Mouse (Mus musculus) forebrain, embryonic 11.5 days (tissue): ENCODE measurements around the gene Sos2. TPM values are rescaled to one million over a fixed set of nuclear protein-coding genes. Genes with fewer than 3 reads are reported as not detected.

ENCODE experiments used
- ATAC-seq: fragments of 200-750 bp; cut with Nextera tagmentation; replicated peaks from 2 replicates; pipeline ENCODE4 v1.8.0; 2017; ENCODE audit warnings: moderate TSS enrichment; ENCODE audit not compliant: low FRiP score
- DNase-seq: peaks from one replicate; pipeline ENCODE4 v3.0.0-alpha.2; 2017; ENCODE audit warnings: low spot score
- H3K27ac ChIP-seq: fragments of 300-500 bp; sonication (generic); 2 replicates; pipeline ENCODE4 v1.5.1; 2014; ENCODE audit warnings: low read depth, low read length
- H3K27me3 ChIP-seq: fragments of 300-500 bp; sonication (generic); 2 replicates; pipeline ENCODE4 v1.6.1; 2014; ENCODE audit warnings: mild to moderate bottlenecking, low read length, mixed read lengths; ENCODE audit not compliant: control insufficient read depth, insufficient read depth
- H3K36me3 ChIP-seq: fragments of 300-500 bp; sonication (generic); 2 replicates; pipeline ENCODE4 v1.6.1; 2014; ENCODE audit warnings: mild to moderate bottlenecking, low read length, moderate library complexity, mixed read lengths; ENCODE audit not compliant: control insufficient read depth, insufficient read depth
- H3K4me1 ChIP-seq: fragments of 300-500 bp; sonication (generic); replicated peaks from 2 replicates; pipeline ENCODE4 v1.6.1; 2014; ENCODE audit warnings: low read length, mixed read lengths; ENCODE audit not compliant: control insufficient read depth, insufficient read depth
- H3K4me2 ChIP-seq: fragments of 300-500 bp; sonication (generic); 2 replicates; pipeline ENCODE4 v1.6.1; 2014; ENCODE audit warnings: low read depth, mild to moderate bottlenecking, low read length, moderate library complexity, mixed read lengths; ENCODE audit not compliant: severe bottlenecking
- H3K4me3 ChIP-seq: fragments of 300-500 bp; sonication (generic); 2 replicates; pipeline ENCODE4 v1.5.1; 2014; ENCODE audit warnings: low read depth, low read length
- H3K9ac ChIP-seq: fragments of 300-500 bp; sonication (generic); 2 replicates; pipeline ENCODE4 v1.6.1; 2014; ENCODE audit warnings: low read length
- H3K9me3 ChIP-seq: fragments of 300-500 bp; sonication (generic); 2 replicates; pipeline ENCODE4 v1.6.1; 2016; ENCODE audit warnings: low read length, mixed read lengths; ENCODE audit not compliant: control insufficient read depth
- WGBS: fragments of 180-500 bp; shearing (Covaris S2); extraction: QIAGEN DNeasy Blood & Tissue Kit; methylation state at CpG from one replicate; pipeline ENCODE4 v1.1.7; 2014; 5-methylcytosine and 5-hydroxymethylcytosine counted together
- polyA plus RNA-seq: library from polyadenylated mRNA; unstranded; fragments of >200 nt; fragmentation: Nextera tagmentation; extraction: Ambion mirVana; gene quantifications from 2 replicates; pipeline ENCODE4 v1.2.1, GENCODE M21; 2014

The Sos2 gene
- polyA plus RNA-seq, 1 experiment from 2014 or later = 13.3 TPM

DNA sequence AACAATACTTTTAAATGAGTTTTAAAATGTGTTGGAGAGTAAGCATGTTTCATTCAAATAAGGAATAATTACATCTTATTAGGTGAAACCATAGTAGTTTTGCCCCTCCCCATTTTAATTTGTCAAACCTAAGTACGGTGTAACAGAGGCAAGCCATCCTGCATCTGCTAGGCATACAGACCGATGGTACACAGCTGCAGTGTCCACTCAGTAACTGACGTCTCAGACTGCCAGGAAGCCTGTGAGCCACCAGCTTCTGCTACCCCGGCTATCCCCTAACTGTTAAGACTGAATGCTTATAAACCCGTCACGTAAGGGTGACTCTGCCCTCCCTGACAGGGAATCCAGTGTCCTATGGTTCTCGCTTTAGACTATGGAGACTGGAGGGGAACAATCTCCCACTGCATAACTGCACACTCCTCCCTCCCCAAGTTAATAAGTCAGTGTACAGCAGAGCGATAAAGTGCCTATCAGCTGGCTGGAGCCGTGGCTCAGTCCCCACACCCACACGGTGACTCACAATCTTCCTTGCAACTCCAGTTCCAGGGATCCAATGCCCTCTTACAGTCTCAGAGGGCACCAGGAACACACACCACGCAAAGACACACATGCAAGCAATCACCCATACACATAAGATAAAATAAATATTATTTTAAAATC lies 23.3 kb upstream of the Sos2 start:
- Histone ChIP-seq H3K4me3 (no peak overlapping the region), H3K36me3 (no peaks in the 10 kb centered on the region), H3K4me1 (no peaks in the 10 kb centered on the region), H3K9me3 (no peaks in the 10 kb centered on the region), H3K27ac (no peak overlapping the region), H3K4me2 (no peak overlapping the region), H3K27me3 (no peaks in the 10 kb centered on the region), H3K9ac (no peak overlapping the region)
- DNase-seq = no peak
- ATAC-seq = no peak
- WGBS = 93% methylated on average over 11 of the region's 11 CpGs

DNA sequence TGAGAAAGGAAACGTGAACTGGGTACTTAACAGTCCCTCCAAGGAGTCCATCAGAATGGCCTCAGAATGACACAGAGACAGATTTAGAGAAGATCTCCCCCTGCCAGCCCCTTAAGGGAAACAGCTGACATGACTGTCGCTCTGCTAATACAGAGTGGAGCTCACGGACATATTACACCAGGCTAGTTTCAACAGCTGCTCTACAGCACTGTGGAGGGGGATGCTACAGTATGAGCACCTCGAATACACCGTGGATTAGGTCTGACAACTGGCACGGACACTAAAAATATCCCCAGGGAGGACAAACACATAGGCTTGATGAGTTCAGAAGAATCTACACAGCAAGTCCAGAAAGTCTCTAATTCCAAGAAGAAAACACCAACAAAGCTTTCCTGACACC lies 16.7 kb upstream of the Sos2 start:
- 87% methylated on average over 6 of the region's 6 CpGs for WGBS
- H3K9me3 ChIP-seq = no peaks in the 10 kb centered on the region
- no peak overlapping the region for H3K9ac ChIP-seq
- DNase-seq (no peak), ATAC-seq (no peak)
- no peak overlapping the region for H3K27ac ChIP-seq
- H3K4me2 ChIP-seq = no peak overlapping the region
- no peaks in the 10 kb centered on the region for H3K4me1 ChIP-seq
- H3K36me3 ChIP-seq = no peaks in the 10 kb centered on the region
- no peak overlapping the region for H3K4me3 ChIP-seq
- no peaks in the 10 kb centered on the region for H3K27me3 ChIP-seq

DNA sequence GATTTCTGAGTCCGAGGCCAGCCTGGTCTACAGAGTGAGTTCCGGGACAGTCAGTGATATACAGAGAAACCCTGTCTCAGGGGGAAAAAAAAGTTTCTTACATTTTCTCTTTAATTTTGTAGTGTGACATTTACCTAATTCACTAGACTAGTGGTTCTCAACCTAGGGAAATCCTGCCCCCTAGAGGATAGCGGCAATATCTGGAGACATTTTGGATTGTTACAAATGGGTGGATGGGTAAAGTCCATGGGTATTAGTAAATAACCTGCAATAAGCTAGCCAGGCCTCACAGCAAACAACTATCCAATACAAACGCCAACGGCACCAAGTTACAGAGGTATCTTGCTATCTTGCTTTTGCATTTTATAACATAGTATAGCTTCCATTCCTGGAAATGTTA lies 15.1 kb upstream of the Sos2 start:
- no peak overlapping the region for H3K27ac ChIP-seq
- H3K4me2 ChIP-seq = no peak overlapping the region
- H3K9ac ChIP-seq = no peak overlapping the region
- ATAC-seq (no peak), DNase-seq (no peak)
- H3K9me3 ChIP-seq = no peaks in the 10 kb centered on the region
- H3K36me3 ChIP-seq = no peaks in the 10 kb centered on the region; the same call in 1 of the 2 replicates
- no peaks in the 10 kb centered on the region for H3K4me1 ChIP-seq
- H3K27me3 ChIP-seq = no peaks in the 10 kb centered on the region
- no peak overlapping the region for H3K4me3 ChIP-seq
- 78% methylated on average over 5 of the region's 5 CpGs for WGBS

DNA sequence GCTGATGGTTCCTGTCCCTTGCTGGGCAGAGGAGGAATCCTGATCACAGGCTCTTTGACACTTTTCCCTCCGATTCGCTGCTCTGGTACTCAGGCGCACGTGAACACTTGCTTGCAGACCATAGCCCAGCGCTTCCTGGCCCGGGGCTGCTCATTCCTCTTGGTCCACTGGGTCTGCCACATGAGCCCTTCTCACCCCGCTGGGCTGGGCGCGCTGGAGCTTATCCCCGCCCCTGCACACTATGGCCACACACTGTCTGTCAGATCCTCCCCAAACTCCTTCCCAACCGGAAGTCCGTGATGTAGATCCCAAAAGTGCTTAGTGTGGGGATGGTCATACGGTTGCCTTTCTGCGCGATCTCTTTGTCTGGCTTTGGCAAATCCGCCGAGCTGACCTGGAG lies 11.8 kb upstream of the Sos2 start:
- H3K4me2 ChIP-seq = no peak overlapping the region
- H3K9ac ChIP-seq = no peak overlapping the region
- no peaks in the 10 kb centered on the region for H3K9me3 ChIP-seq
- no peak overlapping the region for H3K27ac ChIP-seq
- H3K27me3 ChIP-seq = no peaks in the 10 kb centered on the region
- ATAC-seq (no peak), DNase-seq (no peak)
- WGBS = 75% methylated on average over 17 of the region's 17 CpGs
- H3K4me3 ChIP-seq = no peak overlapping the region
- no peaks in the 10 kb centered on the region for H3K4me1 ChIP-seq
- no peaks in the 10 kb centered on the region; the same call in 1 of the 2 replicates for H3K36me3 ChIP-seq

DNA sequence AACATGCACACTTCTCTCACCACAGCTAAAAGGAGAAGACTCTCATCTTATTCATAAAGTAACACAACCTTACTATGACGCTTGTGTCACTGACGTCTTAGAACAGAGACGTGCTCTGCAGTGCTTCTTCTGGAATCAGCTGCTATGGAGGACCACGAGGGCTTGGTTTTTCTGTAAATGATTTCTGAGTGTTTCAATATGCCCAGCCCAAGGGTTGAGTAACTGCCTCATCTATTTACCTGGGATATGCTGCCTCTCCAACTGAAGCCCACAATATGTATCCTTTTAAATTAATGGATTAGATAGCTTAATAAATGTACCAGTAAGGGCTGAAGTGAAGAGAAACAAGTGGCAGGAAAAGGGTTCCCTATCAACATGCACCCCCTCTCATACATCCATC lies 9.1 kb upstream of the Sos2 start:
- DNase-seq = no peak
- no peaks in the 10 kb centered on the region for H3K9me3 ChIP-seq
- H3K4me3 ChIP-seq = no peak overlapping the region
- no peaks in the 10 kb centered on the region; the same call in 1 of the 2 replicates for H3K36me3 ChIP-seq
- H3K9ac ChIP-seq = no peak overlapping the region
- ATAC-seq = no peak
- WGBS = 91% methylated on average over 4 of the region's 4 CpGs
- no peaks in the 10 kb centered on the region for H3K4me1 ChIP-seq
- H3K27ac ChIP-seq = no peak overlapping the region
- H3K4me2 ChIP-seq = no peak overlapping the region
- no peaks in the 10 kb centered on the region for H3K27me3 ChIP-seq

DNA sequence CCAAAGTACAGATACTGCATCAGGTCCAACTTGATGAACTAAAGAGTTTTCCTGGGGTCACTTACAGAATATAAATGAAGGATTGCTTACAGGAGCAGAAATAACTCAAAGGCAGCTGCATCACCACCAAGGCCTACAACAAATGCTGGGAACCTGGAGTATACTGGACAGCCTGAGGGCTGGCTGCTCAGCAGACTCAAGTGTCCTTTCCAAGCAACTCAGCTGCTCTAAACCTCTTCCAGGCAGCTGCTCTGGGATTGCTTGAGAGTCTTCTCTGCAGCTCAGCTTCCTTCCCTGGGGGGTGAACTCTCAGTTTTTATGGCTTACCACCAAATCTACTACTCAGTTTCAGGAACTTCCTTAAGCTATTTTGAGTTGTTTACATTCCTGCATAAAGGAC lies 7.4 kb upstream of the Sos2 start:
- no peaks in the 10 kb centered on the region; the same call in 1 of the 2 replicates for H3K36me3 ChIP-seq
- DNase-seq = no peak
- no peak overlapping the region for H3K4me2 ChIP-seq
- no peak for ATAC-seq
- H3K27me3 ChIP-seq = no peaks in the 10 kb centered on the region
- no peaks in the 10 kb centered on the region for H3K4me1 ChIP-seq
- H3K4me3 ChIP-seq = no peak overlapping the region
- H3K9ac ChIP-seq = no peak overlapping the region
- no peaks in the 10 kb centered on the region for H3K9me3 ChIP-seq
- H3K27ac ChIP-seq = no peak overlapping the region

DNA sequence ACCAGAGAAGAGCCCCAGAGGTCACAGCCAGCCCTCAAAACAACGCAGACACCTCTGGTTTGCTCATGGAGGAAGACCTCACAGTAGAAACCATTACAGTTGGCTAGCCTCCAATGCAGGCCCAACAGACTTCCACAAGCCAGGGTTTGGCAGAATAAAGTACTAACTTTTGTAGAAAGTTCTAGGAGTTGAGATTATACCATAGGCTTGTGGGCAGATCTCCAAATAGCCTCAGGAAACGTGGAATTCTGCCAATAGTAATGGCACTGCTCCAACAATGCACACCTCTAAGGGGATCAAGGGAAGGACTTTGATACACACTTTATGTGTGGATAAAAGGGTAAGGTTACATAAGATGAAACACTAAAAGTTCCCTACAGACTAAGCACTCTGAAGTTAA lies 6.7 kb upstream of the Sos2 start:
- 89% methylated on average over 2 of the region's 2 CpGs for WGBS
- no peak overlapping the region for H3K4me3 ChIP-seq
- no peaks in the 10 kb centered on the region; the same call in 1 of the 2 replicates for H3K36me3 ChIP-seq
- no peaks in the 10 kb centered on the region for H3K4me1 ChIP-seq
- no peak overlapping the region for H3K27ac ChIP-seq
- no peak overlapping the region for H3K9ac ChIP-seq
- H3K27me3 ChIP-seq = no peaks in the 10 kb centered on the region
- no peaks in the 10 kb centered on the region for H3K9me3 ChIP-seq
- ATAC-seq (no peak), DNase-seq (no peak)
- H3K4me2 ChIP-seq = no peak overlapping the region

DNA sequence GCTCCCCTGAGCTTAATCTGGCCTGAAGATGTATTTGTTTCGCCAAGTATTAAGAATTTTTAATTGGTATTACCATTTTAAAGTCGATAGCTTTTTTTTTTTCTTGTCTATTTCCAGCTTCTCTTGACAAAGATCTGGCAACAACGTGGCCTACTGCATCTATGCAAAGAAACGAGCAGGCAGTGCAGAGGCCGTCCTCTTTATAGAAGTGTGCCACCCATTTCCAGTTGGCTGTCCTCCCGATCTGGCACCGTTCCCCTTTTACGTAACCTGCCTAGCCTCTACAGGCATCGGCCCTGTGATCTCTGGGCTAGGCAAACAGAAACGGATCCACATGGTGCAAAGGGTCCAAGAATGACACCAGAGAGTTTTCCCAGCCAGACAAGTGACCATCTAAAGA lies 1.9 kb upstream of the Sos2 start:
- DNase-seq (no peak), ATAC-seq (no peak)
- Histone ChIP-seq H3K27me3 (no peaks in the 10 kb centered on the region), H3K27ac (no peak overlapping the region), H3K4me2 (no peak overlapping the region), H3K36me3 (no peaks in the 10 kb centered on the region), H3K4me3 (no peak overlapping the region), H3K4me1 (peaks cover 2% of the 10 kb centered on the region; the same call in 1 of the 2 replicates), H3K9ac (no peak overlapping the region), H3K9me3 (no peaks in the 10 kb centered on the region)
- 60% methylated on average over 10 of the region's 10 CpGs for WGBS

DNA sequence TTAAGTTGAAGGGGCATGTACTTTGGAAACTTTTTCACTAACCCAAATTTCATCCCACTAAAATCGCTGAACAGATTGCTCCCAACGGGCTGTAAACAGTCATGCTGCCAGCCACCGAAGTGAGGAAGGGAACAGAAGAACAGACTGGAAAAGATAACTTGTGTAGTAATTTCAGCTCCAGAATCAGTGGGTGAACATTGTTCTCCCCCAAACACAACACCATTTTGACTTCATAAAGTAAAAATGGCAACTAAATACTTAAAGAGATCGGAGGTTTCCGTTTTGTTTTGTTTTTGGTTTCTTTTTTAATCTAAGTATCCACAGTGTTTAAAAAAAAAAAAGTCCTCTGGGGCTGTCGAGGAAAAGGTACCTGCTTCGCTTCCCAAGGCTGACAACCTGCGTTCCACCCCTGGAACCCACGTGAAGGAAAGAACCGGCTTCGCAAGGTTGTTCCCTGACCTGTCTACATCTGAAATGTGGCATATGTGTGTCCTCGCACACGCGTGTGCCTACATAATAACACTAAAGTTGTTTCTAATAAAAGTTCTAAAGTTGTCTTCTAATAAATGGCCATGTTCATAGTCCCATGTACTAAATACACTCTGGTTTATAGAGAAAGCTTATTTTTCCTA lies 1.3 kb upstream of the Sos2 start:
- H3K4me3 ChIP-seq = no peak overlapping the region

More for the DNA sequence above, 1.3 kb upstream of the Sos2 start:
- ATAC-seq = no peak
- peaks cover 2% of the 10 kb centered on the region; the same call in 1 of the 2 replicates for H3K4me1 ChIP-seq
- no peaks in the 10 kb centered on the region for H3K36me3 ChIP-seq
- H3K9ac ChIP-seq = no peak overlapping the region
- peak overlapping the region; percentile 81; the same call in 1 of the 2 replicates for H3K4me2 ChIP-seq
- no peak overlapping the region for H3K27ac ChIP-seq
- H3K9me3 ChIP-seq = no peaks in the 10 kb centered on the region
- no peaks in the 10 kb centered on the region for H3K27me3 ChIP-seq
- DNase-seq = no peak
- 49% methylated on average over 14 of the region's 14 CpGs for WGBS
